Mouse (Mus musculus) thymus, postnatal 36 days (tissue): ENCODE data around the gene Ddx52.
A peak's percentile ranks its signal among the peaks of the same experiment; 100 is the strongest.

Source experiments
- DNase-seq, 2 experiments: peaks; one replicate each; pipeline ENCODE4 v3.0.0; 2022; ENCODE audit warnings: mixed read lengths in 2 of 2

Ddx52 gene

DNA sequence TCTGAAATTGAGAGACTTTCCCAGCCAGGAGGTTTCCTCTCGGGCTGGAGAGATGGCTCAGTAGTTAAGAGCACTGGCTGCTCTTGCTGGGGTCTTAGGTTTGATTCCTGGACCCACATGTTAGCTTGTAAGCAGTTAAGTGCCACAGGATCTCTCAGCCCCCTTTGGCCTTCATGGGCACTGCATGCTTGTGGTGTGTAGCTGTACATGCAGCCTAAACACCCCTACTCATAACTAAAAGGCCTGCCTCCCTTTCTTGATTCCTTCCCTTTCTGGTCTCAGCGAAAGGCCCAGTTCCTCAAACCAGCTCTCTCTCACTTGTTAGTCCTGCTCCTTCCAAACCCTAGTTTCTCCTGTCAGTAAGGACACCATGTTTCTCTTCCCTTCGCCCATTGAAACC, 27.2 kb downstream of the Ddx52 start:
- DNase-seq = no peak

DNA sequence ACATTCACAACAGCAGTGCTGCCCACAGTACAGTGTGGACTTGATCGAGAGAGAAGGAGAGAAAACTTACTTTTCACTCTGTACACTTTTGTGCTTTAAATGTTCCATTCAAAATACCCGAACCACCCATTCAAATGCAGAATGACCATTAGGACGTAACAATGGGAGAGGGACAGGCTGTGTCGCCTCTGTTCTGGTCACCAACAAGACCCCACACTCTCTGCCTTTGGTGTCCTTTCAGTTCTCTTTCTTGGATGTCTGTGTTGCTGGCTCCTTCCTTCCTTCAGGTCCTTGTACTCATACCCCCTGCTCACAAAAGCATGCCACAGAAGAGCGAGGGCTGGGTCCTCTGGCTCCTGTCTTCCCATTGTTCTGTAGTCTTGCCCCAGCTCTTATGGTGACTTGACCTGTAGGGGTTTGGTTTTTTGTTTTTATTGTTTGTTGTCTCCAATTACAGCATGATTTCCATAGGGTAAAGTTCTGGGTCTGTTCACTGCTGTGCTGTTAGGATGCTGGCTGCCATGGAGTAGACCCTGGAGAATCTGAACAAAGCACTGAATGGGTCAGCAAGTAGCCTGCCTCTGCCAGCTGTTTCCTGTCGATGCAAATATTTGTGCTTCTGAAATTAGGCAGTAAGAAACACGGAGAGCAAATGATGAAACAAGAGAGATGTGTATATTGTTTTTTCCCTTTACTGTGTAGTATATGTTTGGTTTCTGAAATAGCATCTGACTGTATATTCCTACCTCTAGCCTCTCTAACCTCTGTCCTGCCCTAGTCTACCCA, 32.9 kb downstream of the Ddx52 start:
- no peak for DNase-seq

DNA sequence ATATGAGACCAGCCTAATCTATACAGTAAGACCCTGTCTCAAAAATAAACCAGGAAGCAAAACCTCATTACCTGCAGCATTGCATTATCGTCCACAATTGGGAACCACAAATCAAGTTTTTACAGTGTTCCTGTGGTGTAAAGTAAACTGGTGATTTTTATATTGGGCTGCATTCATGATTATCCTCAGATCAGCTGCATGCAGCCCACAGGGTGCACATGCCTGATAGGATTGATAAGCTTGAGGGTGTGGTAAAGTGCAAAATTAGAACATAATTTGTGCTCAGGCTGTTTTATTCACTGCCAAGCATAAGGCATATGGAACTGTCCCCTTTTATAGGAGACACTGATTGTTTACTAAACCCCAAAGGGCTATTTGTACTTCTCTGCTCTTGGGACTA, 33.6 kb downstream of the Ddx52 start:
- no peak for DNase-seq

DNA sequence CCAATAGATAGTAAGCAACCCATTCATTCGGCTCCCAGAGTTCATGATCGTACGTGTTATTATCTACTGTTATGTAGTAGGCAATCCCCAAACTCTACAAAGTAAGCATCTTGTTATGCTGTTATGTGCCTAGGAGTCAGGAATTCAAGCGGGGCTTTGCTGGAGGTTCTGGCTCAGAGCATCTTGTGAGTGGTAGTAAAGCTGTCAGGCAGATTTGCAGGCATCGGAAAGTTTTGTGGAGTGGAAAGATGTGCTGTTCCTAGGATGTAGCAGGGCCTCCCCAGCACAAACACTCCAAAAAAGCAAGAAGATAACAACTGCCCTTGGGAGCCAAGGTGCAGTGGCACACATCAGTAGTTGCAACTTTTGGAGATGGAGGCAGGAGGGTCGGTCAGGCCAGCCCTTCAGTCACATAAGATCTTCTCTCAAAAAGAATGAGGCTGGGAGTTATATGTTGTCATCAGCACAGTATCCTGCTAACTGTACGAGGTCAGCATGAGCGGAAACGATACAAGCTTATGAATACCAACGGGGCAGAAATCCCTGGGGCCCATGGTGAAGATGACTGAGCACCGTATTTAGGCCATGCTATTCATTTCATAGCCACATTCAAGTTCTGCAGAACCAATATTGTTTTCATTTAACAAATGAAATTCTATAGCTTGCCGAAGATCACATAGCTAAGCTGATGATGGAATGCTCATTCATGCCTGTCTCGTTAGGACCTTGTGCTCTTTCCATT, 34.5 kb downstream of the Ddx52 start:
- DNase-seq = no peak

DNA sequence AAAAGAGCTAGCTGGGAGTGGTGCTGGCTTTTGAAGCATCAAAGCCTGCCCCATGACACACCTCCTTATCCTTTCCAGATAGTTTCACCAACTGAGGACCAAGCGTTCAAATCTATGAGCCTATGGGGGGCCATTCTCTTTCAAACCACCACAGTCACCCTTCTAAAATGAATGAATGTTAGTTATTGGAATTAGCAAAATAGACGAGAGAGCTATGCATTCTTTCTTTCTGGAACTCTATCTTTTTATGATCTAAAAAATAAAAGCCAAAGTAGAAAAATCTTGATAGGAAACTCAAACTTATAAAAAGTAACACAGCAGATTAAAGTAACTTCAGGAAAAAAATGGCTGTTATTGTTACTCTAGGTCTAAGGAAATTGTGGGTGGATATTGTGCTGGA, 35.9 kb downstream of the Ddx52 start:
- DNase-seq = no peak

DNA sequence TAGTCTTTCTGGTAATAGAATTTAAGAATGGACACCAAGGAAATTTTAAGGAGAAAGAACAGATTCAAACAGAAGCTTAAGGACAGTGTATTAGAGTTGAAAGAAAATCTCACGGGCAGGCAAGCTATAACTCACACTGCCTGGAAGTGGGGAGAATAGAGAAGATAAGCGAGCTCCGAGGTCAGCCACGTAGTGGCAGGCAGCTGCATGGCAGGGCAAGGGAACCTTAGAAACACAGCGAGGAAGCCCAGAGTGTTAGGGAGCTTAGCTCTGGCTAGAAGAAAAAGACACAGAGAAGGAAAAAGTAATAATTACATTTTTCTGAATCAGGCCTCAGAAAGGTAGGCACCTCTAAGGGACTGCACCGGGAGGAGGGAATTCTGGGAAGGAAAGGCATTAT, 38.1 kb downstream of the Ddx52 start:
- DNase-seq = no peak

DNA sequence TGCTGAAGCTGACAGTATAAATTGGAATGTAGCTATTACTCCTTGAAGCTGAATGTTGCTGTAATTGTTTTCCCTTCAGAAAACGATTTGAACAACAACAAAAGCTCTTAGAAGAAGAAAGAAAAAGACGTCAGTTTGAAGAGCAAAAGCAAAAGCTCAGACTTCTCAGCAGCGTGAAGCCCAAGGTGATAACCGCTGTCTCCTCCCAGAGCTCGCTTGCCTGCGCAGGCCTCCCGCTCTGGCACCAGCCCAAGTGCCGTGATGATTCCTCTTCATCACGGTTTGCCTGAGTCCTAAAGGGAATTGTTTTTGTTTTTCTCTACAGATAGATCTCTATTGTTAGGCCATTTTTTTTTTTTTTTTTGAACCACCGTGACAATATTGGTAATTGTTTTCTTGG, 39.5 kb downstream of the Ddx52 start:
- DNase-seq = no peak

DNA sequence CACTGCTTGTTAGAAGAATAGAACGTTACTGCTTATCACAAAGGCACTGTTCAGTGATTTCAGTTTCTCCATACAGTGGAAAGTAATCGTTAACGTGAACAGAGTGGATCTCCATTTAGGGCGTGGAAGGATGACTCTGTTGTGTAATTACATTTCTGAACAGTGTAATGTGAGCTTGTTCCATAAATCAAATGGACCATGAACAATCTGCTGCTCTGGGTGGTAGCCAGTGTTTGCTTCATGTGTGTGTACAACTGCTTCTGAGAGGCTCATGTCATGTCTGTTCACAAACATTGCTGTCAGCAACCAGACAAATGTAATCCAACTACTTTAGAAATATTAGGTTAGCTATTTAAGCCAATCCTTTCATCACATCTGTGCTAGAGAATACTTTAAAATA, 49.8 kb downstream of the Ddx52 start:
- no peak for DNase-seq

DNA sequence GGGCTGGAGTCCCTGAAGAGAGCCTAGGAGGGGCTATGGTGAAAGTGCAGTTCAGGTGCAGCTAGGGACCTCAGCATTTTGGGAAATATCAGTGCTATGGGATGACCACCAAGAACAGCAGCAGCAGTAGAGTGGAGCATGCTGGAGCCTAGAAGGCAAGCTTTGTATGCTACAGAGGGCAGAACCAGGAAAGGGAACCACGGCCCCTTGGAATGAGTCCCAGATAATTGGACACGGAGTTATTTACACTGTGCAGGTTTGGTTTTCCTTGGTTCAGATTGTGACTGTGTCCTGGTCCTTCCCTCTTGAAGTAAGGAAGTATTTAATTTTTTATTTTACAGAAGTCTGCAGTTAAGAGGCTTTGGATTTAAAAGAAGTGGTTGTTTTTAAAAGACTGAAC, 51.6 kb downstream of the Ddx52 start:
- DNase-seq = no peak

DNA sequence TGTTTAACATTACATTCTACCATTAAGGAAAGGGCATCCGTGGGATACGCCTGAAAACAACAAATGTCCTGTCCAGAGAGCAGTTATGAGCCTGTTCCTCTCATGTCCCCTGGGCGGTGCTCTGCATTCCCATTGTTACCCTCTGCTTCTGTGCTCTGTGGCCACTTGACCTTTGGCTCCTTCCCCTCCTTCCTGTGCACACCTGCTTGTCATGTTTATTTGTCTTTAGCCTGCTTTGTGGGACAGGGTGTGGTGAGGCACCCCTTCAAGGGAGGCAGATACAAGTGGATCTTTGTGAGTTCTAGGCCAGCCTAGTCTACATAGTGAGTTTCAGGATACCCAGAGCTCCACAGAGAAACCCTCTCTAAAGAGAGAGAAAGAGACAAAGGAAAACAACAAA, 52.6 kb downstream of the Ddx52 start:
- no peak for DNase-seq

DNA sequence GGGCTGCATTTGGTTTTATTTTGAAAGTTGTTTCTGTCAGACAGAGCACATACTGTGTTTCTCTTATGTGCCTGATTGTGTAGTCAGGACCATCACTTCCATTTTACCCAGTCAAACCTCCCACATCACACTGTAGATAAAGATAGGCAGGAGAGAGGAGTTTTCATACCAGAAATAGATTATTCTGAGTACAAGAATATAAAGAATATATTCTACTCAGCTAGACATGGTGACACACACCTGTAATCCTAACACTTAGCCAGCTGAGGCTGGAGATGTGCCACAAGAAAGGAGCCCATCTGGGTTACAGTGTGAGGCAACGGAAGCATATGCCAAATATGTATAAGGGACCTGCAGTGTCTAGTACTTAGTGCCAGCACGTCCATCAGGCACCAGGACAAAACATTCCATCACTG, 53.7 kb downstream of the Ddx52 start:
- DNase-seq = no peak

DNA sequence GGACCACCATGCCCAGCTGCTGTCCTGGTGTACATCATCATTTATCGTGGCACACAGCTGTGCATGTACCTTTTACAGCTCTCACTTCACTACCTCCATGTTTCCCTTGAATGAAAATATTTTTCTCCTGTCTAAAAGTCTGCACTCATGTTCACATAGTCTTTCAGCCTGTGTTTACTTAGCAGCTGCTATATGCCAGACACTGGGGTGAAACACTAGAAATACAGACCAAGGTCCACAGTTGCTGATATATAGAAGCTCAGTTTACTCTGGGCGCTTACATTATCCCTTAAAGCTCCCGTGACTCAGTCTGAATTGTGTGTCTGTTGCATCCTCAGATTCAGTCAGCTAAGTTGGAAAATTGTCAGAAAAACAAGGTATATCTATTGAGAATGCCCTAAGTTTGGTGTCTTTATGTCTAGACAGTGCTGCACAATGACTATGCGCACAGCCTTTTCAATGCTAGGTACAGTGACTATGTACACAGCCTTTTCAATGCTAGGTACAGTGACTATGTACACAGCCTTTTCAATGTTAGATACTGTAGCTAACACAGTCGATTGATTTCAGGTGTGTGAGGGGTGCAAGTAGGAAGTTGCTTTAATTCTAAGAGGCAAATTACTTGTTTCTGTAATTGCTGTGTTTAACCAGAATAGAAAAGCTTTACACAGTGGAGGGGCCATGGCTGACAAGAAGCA, 55.5 kb downstream of the Ddx52 start:
- DNase-seq = no peak

DNA sequence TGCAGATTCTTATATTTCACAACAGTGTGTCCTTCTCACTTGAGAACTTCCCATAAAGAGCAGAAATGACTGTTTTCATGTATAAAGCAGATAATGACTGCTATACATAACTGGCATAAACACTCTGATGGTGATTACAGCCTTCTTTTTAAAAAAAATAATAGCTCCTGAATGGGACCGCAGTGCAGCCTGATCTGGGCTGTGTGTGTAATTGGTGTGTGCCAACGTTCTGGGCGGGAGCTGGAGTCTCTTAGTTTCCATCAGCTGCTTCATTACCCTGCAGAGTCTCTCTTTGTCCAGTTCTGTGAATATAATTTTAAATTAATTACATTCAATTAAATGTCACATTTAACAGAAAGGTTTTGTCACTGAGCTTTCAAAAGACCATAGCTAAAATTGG, 57.1 kb downstream of the Ddx52 start:
- no peak for DNase-seq

DNA sequence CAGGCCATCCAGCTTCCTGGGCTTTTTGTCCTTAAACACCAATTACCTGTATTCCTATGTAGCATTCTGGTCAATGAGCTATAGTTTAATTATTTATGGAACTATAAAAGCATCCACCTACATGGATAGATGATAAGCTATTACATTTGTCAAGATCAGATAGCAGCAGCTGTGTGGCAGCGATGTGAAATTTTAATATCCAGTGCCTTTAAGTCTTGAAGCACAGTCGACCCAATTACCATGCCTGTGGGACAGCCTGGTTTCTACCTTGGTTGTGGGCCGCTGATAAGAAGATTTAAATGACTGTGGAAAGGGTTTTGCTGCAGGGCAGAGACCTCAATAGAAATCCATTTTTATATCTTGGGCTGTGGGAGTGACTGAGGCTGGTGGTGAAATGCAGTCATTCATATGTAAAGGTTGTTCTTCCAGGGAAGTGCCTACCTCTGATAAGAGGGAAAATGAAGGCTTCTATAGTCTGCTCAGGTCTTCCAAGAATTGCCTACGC, 57.6 kb downstream of the Ddx52 start:
- no peak for DNase-seq

DNA sequence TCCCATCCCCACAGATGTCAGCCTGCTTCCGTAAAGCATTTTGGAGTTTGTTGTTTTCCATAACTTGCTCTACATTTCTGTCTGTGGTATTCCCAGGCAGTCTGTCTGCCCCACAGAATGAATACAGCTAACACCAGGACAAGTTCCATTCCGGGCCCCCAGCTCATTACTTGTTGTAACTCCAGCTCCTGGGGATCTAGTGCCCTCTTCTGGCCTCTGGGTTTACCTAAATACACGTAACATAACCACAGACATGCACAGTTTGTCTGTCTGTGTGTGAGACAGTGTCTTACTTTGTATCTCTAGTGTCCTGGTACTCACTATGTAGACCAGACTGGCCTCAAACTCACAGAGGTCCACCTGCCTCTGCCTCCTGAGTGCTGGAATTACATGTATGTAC, 59.4 kb downstream of the Ddx52 start:
- no peak for DNase-seq

DNA sequence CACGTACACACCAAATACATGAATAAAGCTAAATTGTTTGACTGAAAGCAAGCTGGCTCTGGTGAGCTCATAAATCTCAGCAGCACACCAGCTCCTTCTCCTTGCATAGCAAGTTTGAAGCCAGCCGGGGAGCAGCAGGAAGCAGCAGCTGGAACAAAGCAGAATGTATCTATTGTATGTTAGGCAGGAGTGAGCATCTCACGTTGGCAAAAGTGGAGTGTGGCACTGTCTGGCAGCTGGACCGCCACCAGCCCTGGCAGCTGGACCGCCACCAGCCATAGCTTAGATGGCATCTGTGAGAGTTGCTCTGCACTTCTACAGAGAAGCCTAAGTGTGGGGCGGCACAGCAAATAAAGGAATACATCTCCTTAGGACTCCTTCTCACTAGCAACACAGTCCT, 62.1 kb downstream of the Ddx52 start:
- no peak for DNase-seq

DNA sequence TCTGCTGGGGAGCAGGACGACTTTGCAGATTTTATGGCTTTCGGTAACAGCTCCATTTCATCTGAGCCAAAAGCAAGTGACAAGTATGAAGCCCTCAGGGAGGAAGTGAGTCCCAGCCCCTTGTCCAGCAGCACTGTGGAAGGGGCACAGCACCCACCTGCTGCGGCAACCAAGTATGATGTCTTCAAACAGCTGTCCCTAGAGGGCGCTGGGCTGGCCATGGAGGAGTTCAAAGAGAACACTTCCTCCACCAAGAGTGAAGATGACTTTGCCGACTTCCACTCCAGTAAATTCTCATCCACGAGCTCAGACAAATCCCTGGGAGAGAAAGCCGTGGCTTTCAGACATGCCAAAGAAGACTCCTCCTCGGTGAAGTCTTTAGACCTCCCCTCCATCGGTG, 67.1 kb downstream of the Ddx52 start:
- peak; percentile 22 to 31 for DNase-seq

DNA sequence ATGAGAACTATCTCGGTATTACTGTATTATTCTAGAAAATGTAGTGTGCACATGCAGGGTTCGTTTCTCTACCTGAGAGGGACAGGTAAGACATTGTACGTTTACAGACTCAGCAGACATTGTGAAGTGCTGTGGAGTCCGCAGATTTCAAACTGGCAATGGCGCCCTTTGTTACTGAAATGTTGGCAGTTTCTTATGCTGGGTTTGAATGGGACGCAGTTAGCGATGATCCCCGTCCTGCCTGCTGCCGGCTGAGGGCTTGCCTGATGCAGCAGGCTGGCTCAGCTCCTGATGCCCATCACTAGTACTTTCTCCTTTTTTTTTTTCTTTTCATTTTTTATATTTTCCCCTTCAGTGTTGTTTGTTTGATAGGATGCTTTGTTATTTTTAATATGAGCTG, 68.5 kb downstream of the Ddx52 start:
- no peak for DNase-seq

DNA sequence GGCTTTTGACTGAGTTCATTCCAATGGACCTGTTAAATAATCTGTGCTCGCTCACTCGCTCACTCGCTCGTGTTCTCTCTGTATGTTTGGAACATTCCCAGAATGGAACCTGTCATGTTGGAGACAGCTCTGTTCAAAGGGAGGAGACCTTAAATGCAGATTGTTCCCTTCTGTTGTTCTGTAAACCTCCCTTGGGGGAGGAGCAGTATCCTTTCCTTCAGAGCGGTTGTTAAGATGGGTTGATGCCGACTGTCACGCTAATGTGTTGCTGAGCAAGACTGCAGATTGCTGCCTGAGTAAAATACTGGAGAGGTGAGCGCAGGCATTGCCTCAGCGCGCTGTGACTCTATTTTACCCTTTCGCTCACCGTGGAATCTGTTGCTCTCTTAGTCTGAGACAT, 69.2 kb downstream of the Ddx52 start:
- DNase-seq = no peak

DNA sequence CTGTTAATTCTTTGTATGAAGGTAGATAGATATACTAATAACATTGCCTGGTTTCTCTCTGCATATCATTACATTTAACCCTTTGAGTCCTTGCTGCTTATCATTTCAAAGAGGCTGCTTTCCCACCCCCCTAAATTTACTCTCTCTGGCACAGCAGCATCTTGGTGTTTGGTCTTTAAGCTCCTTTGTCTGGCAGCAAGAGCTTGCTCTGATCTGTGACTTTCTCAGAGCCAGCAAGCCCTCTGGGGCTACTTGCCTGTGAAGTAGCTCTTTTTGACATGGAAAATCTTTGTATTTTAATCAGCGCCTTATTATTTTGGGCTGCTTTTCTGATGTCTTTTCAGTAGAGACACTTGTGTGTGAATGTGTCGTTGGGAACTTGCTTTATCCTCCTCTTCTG, 69.7 kb downstream of the Ddx52 start:
- no peak for DNase-seq
